Mouse (Mus musculus) CH12.LX (cell line): ENCODE measurements at regions not wholly inside any gene's neighbourhood (a gene's known extent, or its start where the extent isn't known, plus 50 kb on each side); places are given as distances from the start of the nearest gene placed in this dataset.

Source experiments
- DNase-seq: peaks from one replicate; pipeline ENCODE4 v3.0.0-alpha.2; 2013; ENCODE audit errors: extremely low read depth
- H3K27ac ChIP-seq: 2 replicates; pipeline ENCODE4 v1.5.1; 2012; ENCODE audit warnings: low read depth, mild to moderate bottlenecking, control low read depth, moderate library complexity; ENCODE audit not compliant: insufficient read depth
- H3K27me3 ChIP-seq: replicated peaks from 2 replicates; pipeline ENCODE3; 2012; ENCODE audit warnings: inconsistent platforms
- H3K36me3 ChIP-seq, 2 experiments: replicated peaks in 1 of 2; 2 replicates each; pipeline versions ENCODE3 to v1.6.1; 2012; ENCODE audit warnings: inconsistent platforms in 1 of 2, low read length in 1 of 2, mild to moderate bottlenecking in 1 of 2, mixed read lengths in 1 of 2, moderate library complexity in 1 of 2; ENCODE audit not compliant: control insufficient read depth in 1 of 2, insufficient read depth in 1 of 2
- H3K4me1 ChIP-seq, 2 experiments: 2 replicates each; pipeline ENCODE4 v1.6.1; 2012; ENCODE audit warnings: inconsistent platforms in 1 of 2, moderate library complexity in 1 of 2; ENCODE audit not compliant: insufficient read depth in 2 of 2, control insufficient read depth in 1 of 2
- H3K4me2 ChIP-seq: 2 replicates; pipeline ENCODE4 v1.6.1; 2012; ENCODE audit warnings: low read depth, mild to moderate bottlenecking, control low read depth; ENCODE audit not compliant: poor library complexity, insufficient read depth, severe bottlenecking
- H3K4me3 ChIP-seq, 3 experiments: fragments of 150-350 bp in 1 of 3; sonication (generic) in 1 of 3; replicated peaks in 1 of 3; 2 replicates each; pipeline versions ENCODE3 to v1.5.1; 2011 to 2012; ENCODE audit warnings: low read depth in 2 of 3, low read length in 2 of 3, mild to moderate bottlenecking in 2 of 3, moderate library complexity in 2 of 3, control low read depth in 1 of 3, improper control_type of control experiment in 1 of 3, inconsistent platforms in 1 of 3, mixed read lengths in 1 of 3; ENCODE audit not compliant: poor library complexity in 1 of 3
- H3K79me2 ChIP-seq: replicated peaks from 2 replicates; pipeline ENCODE4 v1.6.1; 2012; ENCODE audit warnings: mild to moderate bottlenecking, moderate library complexity; ENCODE audit not compliant: control insufficient read depth, poor library complexity, insufficient read depth, severe bottlenecking; ENCODE audit errors: extremely low read depth
- H3K9ac ChIP-seq: 2 replicates; pipeline ENCODE4 v1.6.1; 2012; ENCODE audit warnings: low read depth, mild to moderate bottlenecking, control low read depth, moderate library complexity; ENCODE audit not compliant: insufficient read depth
- H3K9me3 ChIP-seq: replicated peaks from 2 replicates; pipeline ENCODE3; 2012; ENCODE audit warnings: low read length, inconsistent platforms, mixed read lengths
- CHD2 ChIP-seq: IDR thresholded peaks from 2 replicates; pipeline ENCODE4 v1.6.1; 2011; ENCODE audit warnings: low read length, improper control_type of control experiment
- E2F4 ChIP-seq: IDR thresholded peaks from 2 replicates; pipeline ENCODE4 v1.6.1; 2011; ENCODE audit warnings: low read depth, low read length, improper control_type of control experiment; ENCODE audit not compliant: insufficient replicate concordance
- EP300 ChIP-seq: IDR thresholded peaks from 2 replicates; pipeline ENCODE4 v1.6.1; 2011; ENCODE audit warnings: low read length, improper control_type of control experiment
- GABPA ChIP-seq: IDR thresholded peaks from 2 replicates; pipeline ENCODE4 v1.6.1; 2012; ENCODE audit warnings: low read depth, low read length, improper control_type of control experiment, inconsistent platforms; ENCODE audit not compliant: insufficient replicate concordance
- IRF4 ChIP-seq: IDR thresholded peaks from 2 replicates; pipeline ENCODE4 v1.6.1; 2014; ENCODE audit warnings: low read depth, mild to moderate bottlenecking, inconsistent platforms, low read length, improper control_type of control experiment
- KAT2A ChIP-seq: IDR thresholded peaks from 2 replicates; pipeline ENCODE4 v1.6.1; 2012; ENCODE audit warnings: low read length, improper control_type of control experiment, inconsistent platforms; ENCODE audit not compliant: insufficient replicate concordance
- MAFK ChIP-seq: IDR thresholded peaks from 2 replicates; pipeline ENCODE4 v1.6.1; 2011; ENCODE audit warnings: low read length, improper control_type of control experiment; ENCODE audit not compliant: insufficient replicate concordance
- MAX ChIP-seq: IDR thresholded peaks from 2 replicates; pipeline ENCODE4 v1.6.1; 2011; ENCODE audit warnings: low read length, improper control_type of control experiment
- MEF2A ChIP-seq: IDR thresholded peaks from 2 replicates; pipeline ENCODE4 v1.6.1; 2014; ENCODE audit warnings: low read depth, mild to moderate bottlenecking, inconsistent platforms, low read length, improper control_type of control experiment, borderline replicate concordance
- MXI1 ChIP-seq: IDR thresholded peaks from 2 replicates; pipeline ENCODE4 v1.6.1; 2011; ENCODE audit warnings: mild to moderate bottlenecking, low read depth, low read length, improper control_type of control experiment
- MYC ChIP-seq: IDR thresholded peaks from 2 replicates; pipeline ENCODE4 v1.6.1; 2011; ENCODE audit warnings: low read depth, mild to moderate bottlenecking, improper control_type of control experiment, low read length
- NRF1 ChIP-seq: IDR thresholded peaks from 2 replicates; pipeline ENCODE4 v1.6.1; 2014; ENCODE audit warnings: low read depth, mild to moderate bottlenecking, inconsistent platforms, low read length, improper control_type of control experiment, moderate library complexity
- PAX5 ChIP-seq: IDR thresholded peaks from 2 replicates; pipeline ENCODE4 v1.6.1; 2012; ENCODE audit warnings: low read length, inconsistent platforms, mixed read lengths
- POLR2AphosphoS2 ChIP-seq: IDR thresholded peaks from 2 replicates; pipeline ENCODE4 v1.6.1; 2011; ENCODE audit warnings: low read depth, low read length, improper control_type of control experiment
- RAD21 ChIP-seq: IDR thresholded peaks from 2 replicates; pipeline ENCODE4 v1.6.1; 2011; ENCODE audit warnings: low read depth, mild to moderate bottlenecking, low read length, improper control_type of control experiment, moderate library complexity
- RCOR1 ChIP-seq: conservative IDR thresholded peaks from 2 replicates; pipeline ENCODE4 v1.6.1; 2012; ENCODE audit warnings: low read depth, mild to moderate bottlenecking, inconsistent platforms, low read length, improper control_type of control experiment
- SMC3 ChIP-seq: IDR thresholded peaks from 2 replicates; pipeline ENCODE4 v1.6.1; 2011; ENCODE audit warnings: low read depth, low read length, improper control_type of control experiment
- USF2 ChIP-seq: conservative IDR thresholded peaks from 2 replicates; pipeline ENCODE4 v1.6.1; 2011; ENCODE audit warnings: low read depth, low read length, improper control_type of control experiment
- ZKSCAN1 ChIP-seq: IDR thresholded peaks from 2 replicates; pipeline ENCODE4 v1.6.1; 2012; ENCODE audit warnings: low read depth, inconsistent platforms, low read length, improper control_type of control experiment, borderline replicate concordance
- ZMIZ1 ChIP-seq: IDR thresholded peaks from 2 replicates; pipeline ENCODE4 v1.6.1; 2012; ENCODE audit warnings: low read depth, mild to moderate bottlenecking, inconsistent platforms, low read length, improper control_type of control experiment
- ZNF384 ChIP-seq: IDR thresholded peaks from 2 replicates; pipeline ENCODE4 v1.6.1; 2012; ENCODE audit warnings: low read depth, low read length, improper control_type of control experiment, inconsistent platforms
- dilution Hi-C: fragments of 300-500 bp; cut with MboI; formaldehyde crosslinking; loops from 2 replicates; pipeline ENCODE4 v1.14.3; 2020; ENCODE audit warnings: low sequenced_read_pairs; ENCODE audit not compliant: extremely low pct_unique_long_range_greater_than_20kb, extremely low pct_ligation_motif_present
- in situ Hi-C: fragments of 300-500 bp; cut with MboI; formaldehyde crosslinking; loops from 3 replicates; pipeline ENCODE4 v1.14.3; 2019; ENCODE audit warnings: low sequenced_read_pairs, low pct_ligation_motif_present, low pct_unique_long_range_greater_than_20kb, mixed read lengths

DNA sequence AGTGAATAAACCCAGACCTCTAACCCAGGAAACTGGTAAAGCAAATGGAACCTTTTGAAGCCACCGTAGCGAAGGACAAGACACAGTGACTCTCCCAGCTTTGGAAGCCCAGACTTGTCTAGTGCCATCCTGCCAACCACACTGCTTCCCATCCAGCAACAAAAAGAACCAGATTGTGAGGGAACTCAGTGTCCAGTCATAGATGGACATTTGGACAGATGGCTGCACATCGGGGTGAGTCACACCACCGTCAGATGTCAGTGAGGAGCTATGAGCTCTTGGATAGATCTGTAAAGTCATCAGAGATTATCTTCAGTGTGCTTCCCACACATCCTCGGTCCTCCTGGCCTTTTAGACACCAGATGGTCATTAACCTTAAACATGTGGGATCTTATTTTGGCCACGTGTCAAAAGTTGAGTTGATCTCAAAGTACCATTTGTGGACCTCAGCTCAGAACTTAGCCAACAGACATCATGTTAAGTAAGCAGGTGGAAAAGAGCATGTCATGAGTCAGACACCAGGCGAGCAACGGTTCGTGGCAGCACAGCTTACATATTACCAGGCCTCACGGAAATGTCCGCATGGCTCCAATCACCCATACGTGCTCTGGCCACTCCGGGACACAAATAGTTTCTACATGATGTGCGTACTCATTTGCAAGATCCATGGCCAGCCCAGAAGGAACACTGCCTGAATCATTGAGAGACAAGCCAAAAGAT lies 102.7 kb upstream of the Gdf10 start:
- TF ChIP-seq GABPA (no peak), POLR2AphosphoS2 (no peak), MXI1 (no peak), MYC (no peak), NRF1 (no peak), E2F4 (no peak), ZMIZ1 (no peak), PAX5 (no peak), KAT2A (no peak), SMC3 (no peak), MAX (no peak), USF2 (no peak), CHD2 (no peak), MEF2A (no peak), EP300 (no peak), IRF4 (no peak), ZNF384 (no peak), MAFK (no peak)
- dilution Hi-C loops = no loop called here
- Histone ChIP-seq H3K9me3 (no peaks in the 10 kb centered on the region), H3K27me3 (no peaks in the 10 kb centered on the region), H3K79me2 (no peaks in the 10 kb centered on the region), H3K27ac (no peak overlapping the region), H3K36me3 (no peaks in the 10 kb centered on the region), H3K4me2 (no peak overlapping the region), H3K9ac (no peak overlapping the region), H3K4me3 (no peak overlapping the region), H3K4me1 (peaks cover 0 to 14% of the 10 kb centered on the region in 2 experiments; a peak in 2 of 4 replicates)
- in situ Hi-C loops = no loop called here
- no peak for DNase-seq

DNA sequence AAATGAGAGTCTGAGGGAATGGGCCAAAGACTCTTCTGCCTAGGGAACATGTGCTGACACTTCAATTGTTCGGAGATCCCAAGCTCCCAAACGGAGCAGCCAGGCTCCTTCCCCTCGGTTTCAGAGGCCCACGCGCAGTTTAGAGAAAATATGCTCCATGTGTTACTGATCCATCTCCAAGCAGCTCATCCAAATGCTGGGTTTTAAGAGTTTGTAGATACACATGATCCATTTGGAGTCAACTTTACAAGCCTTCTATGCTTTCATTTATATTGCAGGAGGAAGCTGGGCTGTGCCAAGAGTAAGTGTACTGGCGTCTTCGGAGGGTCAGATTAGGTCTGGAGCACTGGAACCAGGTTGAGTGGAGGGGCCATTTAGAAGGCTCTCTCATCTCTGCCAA lies 102.0 kb upstream of the Gdf10 start:
- Histone ChIP-seq H3K4me2 (no peak overlapping the region), H3K9me3 (no peaks in the 10 kb centered on the region), H3K79me2 (no peaks in the 10 kb centered on the region), H3K27ac (no peak overlapping the region), H3K4me3 (no peak overlapping the region), H3K36me3 (no peaks in the 10 kb centered on the region), H3K4me1 (peaks cover 0 to 14% of the 10 kb centered on the region in 2 experiments; a peak in 2 of 4 replicates), H3K9ac (no peak overlapping the region), H3K27me3 (no peaks in the 10 kb centered on the region)
- no peak for DNase-seq
- TF ChIP-seq MAFK = no peak
- no peak for TF ChIP-seq RAD21
- TF ChIP-seq MEF2A = no peak
- TF ChIP-seq ZKSCAN1 = no peak
- no peak for TF ChIP-seq POLR2AphosphoS2
- no peak for TF ChIP-seq KAT2A
- TF ChIP-seq GABPA = no peak
- no peak for TF ChIP-seq RCOR1
- dilution Hi-C loops = no loop called here
- in situ Hi-C loops = no loop called here
